Mouse (Mus musculus) thymus, postnatal 4 days (tissue): Measurements from ENCODE around the gene Gng7.
A peak's percentile ranks its signal among the peaks of the same experiment; 100 is the strongest.

Experiments used
- DNase-seq: peaks from one replicate; pipeline ENCODE4 v3.0.0; 2021

Gene Gng7

DNA sequence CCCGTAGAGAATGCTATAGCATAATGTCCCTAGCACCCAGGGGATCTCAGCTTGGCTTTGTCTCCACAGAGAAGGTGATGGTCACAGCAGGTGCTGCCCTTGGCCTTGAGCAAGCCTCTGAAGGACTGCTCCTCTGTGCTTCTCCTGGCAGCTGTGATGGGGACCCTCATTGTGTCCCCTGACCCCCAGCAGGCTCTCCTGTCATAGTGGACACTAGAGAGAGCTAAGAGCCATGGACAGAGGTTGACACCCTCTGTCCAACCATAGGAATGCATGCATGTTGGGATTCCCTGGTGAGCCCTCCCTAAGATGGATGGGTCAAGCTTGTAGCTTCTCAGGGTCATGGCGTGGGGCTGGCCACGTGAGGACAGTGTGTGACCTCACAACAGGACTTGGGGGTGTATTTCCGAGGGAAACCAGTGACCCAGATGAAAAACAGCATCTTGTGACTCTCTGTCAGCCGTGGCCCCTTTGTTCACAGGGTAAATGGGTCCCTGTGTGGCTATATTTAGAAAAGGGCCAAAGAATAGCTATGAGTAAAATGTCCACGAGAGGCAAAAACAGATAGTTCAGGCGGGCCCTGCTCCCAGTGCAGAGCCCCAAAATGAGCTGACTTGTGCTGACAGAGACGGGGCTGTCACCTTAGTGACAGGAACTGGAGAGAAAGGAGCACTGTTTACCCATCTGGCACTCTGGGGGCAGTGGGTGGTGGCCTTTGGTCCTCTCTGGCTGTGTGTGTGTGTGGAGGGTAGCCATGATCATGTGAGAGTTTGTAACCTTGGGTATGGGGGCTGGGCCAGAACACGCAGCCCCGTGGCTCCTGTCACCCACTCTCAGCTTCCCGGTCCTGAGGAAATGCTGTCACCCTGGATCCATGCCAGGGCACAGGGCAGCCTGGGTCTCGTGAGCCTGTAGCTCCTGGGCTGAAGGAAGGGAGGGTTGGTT lies 51.4 kb downstream of the Gng7 start:
- DNase-seq, result no peak

DNA sequence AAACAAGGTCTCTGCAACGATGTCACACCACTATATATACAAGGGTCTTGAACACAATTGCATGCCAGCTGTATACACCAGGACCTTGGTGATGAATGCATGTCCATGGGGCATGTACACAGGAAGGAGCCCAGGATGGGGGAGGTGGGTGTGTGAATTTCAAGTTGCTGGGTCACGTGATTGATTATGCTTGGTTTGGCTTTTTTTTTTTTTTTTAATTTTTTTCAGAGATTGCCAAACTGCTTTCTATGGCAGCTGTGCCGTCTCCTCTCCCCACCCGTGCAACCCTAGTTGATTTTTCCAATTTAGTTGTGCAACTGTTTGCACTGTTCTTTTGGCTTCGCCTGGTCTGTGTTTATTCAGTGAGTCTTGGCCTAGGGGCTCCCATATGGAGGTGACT lies 52.2 kb downstream of the Gng7 start:
- no peak for DNase-seq

DNA sequence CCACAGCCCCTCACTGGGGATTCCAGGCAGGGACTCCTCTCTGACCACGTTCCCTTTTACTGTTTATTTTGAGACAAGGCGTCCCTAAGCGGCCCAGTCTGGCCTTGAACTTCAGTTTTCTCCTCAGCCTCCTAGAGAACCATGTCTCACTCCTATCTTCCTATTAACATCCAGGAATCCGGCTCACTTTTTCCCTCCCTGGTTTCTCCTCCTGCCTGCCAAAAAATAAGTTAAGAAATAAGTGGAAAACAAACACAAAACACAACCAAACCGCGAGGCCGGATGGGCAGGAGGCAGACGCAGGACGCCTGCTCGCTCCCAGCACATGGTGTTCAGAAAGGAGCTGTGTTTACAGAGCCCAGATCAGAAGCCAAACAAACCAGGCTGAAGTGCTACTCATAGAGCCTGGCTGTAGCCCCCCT lies 52.7 kb downstream of the Gng7 start:
- no peak for DNase-seq

DNA sequence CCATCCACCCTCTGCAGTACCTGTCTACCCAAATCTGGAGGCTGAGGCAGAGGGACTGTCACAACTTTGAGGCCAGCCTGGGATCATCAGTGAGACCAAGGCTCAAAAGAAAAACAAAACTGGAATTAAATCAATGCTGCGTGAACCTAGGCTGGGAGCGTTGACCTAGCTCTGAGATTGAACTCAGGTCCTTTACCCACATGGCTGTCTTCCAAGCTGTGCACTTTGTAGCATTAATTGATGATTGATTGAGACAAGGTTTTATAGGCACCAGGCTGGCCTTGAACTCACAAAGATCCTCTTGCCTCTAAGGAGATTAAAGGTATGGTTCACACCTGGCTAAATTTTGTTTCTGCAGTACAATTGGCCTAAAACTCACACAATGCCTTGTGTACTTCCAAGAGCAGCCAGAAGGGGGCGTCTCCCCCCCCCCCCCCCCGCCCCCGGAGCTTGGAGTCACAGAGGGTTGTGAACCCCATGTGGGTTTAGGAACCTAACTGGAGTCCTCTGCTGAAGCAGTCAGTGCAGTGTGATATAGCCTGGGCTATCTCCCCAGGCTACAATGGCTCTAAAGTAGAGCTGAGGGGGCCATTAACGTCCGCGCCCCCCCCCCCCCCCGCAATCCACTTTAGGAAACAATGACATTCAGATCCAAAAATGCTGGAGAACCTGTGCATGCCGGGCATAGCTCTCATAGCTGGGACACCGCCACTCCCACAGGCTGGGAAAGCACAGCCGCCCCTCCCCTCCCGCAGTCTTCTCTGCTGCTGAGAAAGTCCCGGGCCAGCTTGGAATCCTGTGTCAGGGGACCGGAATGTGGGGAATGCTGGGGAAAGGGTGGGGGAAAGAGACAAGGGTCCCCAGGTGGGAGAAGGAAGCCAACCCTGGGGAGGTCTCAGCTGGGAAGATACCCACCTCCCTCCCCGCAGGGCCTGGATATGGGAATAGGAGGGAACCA lies 53.9 kb downstream of the Gng7 start:
- DNase-seq, result peak; percentile 30

DNA sequence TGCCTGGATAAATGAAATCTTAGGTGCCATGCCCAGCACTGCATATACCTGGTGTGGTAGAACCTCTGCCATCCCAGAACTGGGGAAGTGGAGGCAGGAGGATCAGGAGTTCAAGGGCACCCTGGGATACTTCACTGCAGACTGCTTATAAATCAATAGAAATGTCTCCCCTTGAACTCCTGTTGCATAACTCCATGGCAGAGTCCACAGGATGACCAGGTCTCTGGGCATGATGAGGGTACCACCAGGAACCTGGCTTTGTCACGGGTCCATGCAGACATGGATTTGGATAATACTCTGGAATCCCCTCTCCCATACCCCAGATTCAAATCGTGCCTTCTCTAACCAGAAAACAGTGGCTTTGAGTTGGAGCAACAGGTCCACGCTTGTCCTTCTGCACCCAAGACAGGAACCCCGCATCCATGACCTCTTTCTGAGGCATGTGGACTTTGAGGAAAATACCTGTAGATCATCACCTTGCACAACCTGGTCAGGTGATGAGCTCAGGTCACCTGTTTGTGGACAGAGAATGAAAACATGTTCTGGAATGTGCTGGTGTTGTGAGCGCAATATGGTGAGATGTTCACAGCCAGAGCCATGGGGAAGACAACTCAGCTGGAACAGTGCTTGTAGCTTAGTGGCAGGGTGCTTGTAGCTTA lies 55.6 kb downstream of the Gng7 start:
- DNase-seq, result no peak

DNA sequence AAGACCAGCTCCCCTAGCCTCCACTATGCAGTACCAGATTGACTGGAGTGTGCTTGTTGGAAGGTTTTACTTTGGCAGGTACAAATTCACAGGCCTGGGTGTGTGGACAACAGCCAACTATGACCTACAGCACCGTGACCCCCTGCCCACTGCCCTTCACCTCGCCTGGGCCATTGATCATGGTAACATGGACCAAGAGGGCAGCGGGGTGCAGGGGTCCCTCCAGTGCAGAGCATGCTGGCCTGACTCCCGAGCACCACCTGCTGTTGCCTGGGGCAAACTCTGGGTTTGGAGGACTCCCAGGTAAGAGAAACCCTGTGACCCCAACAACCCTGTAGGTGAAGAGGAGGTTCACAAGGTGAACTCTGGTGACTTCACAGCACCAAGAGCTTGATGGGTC lies 57.0 kb downstream of the Gng7 start:
- no peak for DNase-seq

DNA sequence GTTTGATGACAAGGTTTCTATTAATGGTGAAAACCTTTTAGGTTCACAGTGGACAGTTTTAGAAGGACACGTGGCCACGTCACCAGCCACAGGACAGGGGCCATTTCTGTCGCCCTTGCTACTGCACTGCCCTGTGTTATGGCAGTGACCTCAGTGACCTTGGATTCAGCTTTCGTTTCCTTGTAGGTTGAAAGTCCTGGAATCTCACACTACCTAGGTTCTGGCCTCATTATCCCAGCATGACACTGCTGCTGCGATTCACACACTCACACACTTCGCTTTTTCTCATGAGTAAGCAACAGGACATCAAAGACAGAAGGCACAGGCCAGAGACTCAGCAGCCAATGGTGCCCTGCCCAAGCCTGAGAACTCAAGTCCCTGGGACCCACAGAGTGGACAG lies 57.8 kb downstream of the Gng7 start:
- DNase-seq, result no peak

DNA sequence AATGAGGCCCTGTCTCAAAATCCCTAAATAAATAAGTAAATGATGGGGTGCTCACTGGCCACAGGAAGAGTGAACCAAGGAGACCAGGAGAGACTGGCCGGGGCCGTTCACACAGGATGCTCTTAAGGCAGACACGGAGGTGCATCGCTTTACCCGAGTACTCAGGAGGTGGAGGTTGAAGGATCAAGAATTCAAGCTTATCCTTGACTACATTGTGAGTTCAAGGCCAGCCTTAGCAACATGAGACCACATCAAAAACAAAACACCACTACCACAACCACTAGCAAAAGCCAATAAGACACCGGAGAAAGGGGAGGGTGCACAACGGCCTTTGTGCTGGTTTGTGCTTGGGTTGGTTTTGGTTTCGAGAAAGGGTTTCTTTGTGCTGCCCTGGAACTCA lies 58.4 kb downstream of the Gng7 start:
- DNase-seq, result no peak

DNA sequence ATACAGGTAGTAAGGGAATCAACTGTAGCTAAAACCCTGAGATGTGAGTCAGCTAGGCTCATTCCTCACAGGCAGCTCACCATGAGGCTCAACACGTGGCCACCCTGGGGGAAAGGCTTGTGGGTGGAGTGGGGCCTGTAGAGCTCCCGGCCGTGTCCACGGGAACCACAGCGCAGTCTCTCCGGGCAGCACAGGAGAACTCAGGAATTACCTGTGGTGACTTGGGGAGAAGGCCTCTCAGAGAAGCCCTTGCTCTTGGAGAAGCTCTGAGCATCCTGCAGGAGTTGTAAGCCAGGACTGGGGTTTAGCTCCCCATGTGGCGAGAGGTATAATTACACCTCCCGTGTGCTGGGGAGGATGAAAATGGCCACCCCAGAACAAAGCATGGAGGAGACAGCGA lies 59.2 kb downstream of the Gng7 start:
- peak; percentile 74 for DNase-seq

DNA sequence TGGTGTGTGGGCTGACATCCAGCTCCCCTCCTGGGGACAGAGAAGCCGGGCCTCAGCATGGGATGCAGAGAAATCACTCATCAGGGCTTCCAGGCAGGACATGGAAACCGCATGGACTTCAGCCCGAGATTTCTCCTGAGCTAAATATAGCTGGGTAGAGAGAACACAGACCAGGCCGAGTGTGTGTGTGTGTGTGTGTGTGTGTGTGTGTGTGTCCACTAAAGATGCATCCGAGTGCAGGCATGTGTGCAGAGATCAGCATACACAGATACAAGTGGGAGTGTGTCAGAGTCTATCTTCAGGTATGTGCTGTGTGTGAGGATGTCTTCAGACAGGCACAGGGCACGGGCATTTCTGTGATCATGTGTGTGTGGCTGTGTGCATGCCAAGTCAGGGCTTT lies 59.9 kb downstream of the Gng7 start:
- DNase-seq, result no peak

DNA sequence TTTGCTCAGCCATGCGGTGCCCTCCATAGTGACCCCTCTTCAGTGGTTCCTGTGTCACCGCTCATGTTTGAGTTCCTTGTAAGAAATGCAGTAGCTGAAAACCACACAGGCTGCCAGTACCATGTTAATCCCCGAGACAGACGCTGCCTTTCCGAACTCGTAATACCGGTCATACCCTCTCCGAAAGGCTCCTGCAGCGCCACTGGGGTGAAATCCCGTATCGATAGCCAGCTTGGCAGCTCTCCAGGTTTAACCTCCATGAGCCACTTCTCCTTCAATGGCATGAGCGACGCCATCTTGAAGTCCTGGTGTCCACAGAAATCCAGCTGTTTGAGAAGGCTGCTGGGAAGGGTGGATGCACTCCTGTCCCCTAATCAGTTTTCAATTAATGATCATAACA lies 60.3 kb downstream of the Gng7 start:
- DNase-seq, result no peak

DNA sequence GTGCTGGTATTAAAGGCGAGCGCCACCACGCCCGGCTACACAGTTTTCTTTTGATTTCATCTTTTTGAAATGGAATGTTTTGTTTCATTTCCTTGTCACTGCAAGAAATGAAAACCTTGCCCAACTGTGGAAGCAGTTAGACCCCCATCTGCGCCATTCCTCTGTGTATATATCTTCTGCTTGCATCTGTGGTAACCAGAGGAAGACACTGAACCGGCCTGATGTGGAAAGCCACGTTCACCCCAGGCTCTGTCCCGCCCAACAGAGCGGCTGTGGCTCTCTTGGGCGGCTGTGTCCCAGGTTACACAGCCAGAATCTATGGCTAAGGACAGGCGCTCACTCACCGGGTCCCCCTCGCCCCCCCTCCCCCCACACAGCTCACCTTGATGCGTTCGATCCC lies 62.3 kb downstream of the Gng7 start:
- DNase-seq, result no peak

DNA sequence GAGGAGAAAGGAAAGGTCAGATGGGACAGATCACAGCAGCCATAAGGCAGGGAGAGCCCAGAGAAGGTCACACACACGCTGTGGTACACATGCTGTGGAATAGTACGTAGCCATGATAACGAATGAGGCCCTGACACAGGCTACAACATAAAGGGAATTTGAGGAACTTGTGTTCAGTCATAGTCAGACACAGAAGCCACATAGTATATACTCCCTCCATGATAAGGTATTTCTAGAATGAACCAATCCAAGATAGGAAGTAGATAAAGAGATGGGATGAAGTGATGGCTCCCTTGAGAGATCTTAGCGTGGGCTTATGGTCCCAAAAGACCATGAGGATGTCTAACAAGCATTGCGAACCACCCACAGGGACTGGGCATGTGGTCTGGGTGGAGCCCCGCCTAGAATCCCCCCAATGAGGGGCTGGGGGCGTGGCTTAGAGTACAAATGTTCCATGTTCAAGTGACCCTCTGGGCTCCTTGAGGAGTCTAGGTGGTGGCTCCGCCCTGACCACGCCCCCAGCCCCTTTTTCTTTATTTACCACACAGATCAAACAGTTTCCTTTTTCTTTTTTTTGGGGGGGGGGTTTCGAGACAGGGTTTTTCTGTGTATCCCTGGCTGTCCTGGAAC lies 62.9 kb downstream of the Gng7 start:
- DNase-seq, result no peak

DNA sequence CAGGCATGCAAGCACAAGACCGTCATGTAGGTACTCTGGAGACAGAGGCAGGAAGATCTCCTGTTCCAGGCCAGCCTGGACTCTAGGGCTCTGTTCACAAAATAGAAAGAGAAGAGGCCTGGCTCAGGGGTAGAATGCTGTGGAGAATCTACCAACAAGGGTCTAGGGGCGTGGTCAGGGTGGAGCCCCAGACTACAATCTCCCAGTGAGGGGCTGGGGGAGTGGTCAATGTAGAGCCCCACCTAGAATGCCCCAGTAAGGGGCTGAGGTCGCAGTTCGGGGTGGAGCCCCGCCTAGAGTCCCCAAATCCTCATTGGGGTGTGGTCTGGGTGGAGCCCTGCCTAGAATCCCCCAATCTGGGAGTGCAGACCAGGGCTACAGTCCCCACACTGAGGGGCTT lies 64.4 kb downstream of the Gng7 start:
- no peak for DNase-seq

DNA sequence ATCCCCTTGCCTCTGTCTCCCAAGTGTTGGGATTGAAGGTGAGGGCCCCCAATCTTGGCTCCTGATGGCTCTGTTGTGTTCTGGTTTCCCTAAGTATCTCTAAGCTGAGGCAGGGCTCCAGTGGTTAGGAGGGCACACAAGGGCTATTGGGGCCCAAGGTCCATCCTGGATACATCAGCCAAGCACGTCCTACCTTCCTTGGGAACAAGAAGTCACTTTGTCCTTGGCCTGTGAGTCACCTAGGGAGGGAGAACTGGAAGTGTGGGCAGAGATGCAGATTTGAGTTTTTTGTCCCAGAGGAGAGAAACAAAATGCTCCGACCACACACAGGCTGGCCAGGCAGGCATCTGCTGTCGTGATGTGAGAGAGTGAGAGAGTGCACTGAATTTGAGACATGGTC lies 65.7 kb downstream of the Gng7 start:
- no peak for DNase-seq

DNA sequence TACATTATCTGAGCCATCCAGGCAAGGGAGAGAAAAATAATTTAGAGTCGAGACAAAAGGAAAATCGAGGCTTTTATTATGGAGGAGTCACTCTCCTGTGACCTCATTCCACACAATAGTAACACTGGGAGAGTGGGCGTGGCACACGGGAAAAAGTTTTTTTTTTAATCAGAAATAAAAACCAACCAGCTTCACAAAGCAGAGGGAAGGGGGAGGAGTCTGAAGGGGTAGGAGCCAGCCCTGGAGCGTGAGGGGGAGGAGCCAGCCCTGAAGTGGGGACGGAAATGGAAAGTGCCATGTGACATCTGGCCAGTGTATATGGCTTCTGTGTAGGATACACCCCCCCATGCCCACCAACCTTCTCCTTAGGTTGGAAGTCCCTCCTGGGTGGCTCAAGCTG lies 66.2 kb downstream of the Gng7 start:
- no peak for DNase-seq

DNA sequence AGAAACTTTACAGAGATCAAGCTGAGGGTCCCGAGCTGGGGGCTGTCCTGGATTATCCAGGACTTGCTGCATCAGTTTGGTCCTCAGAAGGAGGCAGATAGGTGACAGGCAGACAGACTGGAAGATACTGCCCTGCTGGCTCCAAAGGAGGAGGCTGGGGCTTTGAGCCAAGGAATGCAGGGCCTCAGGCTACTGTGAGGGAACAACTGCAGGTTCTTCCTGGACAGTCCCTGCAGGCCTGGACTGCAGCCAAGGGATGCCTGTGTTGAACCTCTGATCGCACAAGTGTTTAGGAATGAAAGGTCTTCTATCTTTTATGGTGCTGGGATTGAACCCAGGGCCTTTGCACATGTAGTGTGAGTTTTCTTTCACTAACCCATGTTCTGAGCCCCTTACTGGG lies 66.9 kb downstream of the Gng7 start:
- DNase-seq, result no peak

DNA sequence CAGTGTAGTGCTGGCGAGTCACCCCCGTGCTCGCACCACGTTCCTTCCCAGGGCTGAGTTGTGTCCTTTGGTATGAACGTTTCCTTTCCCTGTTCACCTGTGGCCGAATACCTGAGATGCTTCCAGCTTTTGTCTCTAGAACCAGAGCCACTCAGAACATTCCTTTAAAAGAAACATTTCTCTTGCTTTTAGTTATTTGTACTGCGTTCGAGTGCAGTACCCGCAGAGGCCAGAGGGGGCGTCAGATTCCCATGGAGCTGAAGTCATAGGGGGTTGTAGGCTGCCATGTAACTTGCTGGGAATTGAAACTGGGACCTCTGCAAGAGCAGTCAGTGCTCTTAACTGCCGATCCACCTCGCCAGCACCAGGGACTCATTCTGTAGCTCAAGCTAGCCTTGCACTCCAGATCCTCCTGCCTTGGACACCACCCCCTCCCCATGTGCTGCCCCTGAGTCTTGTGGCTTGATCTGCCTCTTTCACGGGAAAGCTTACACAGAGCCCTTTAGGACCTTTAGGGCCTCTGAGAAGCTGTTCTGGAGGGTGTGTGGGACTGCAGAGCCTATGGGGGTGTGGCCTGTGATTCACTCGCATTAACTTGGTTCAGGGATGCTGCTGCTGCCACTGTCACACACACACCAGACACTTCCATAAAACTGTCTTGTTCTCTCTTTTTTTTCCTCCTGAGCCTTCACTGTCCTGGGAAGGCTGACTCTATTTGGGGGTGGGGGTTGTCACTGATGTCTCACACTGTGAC lies 67.9 kb downstream of the Gng7 start:
- peak; percentile 40 for DNase-seq

DNA sequence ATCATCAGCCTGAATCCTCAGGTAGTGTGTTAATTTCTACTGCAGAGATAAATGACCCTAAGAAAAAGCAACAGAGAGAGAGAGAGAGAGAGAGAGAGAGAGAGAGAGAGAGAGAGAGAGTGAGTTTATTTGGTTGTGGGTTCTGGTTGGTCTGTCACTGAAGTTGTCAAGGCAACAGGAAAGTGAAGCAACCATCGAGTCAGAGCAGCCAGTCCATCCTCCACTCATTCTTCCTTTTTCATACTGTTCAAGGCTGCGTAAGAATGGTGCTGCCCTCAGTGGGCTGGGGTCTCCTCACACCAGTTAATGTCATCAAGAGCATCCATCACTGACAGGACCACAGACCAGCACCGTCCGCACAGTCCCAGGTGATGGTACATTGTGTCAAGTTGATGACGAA lies 70.5 kb downstream of the Gng7 start:
- no peak for DNase-seq

DNA sequence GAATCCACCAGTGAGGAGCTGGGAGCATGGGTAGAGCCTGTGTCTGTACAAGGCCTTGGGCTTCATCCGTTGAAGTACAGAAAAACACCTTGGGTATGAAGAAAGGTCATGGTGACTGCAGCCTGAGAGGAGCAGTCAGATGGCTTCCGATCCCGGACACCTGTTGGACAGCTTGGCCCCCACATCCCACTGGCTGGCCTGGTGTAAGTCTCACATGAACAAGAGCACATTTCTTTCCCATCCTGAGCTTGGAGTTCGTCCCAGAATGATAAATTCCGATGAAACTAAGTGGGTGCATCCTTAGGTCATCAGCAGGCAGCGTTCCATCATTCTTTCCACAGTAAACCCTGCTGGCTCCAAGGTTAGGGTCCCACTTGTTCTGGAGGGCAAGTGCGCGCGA lies 71.0 kb downstream of the Gng7 start:
- no peak for DNase-seq

DNA sequence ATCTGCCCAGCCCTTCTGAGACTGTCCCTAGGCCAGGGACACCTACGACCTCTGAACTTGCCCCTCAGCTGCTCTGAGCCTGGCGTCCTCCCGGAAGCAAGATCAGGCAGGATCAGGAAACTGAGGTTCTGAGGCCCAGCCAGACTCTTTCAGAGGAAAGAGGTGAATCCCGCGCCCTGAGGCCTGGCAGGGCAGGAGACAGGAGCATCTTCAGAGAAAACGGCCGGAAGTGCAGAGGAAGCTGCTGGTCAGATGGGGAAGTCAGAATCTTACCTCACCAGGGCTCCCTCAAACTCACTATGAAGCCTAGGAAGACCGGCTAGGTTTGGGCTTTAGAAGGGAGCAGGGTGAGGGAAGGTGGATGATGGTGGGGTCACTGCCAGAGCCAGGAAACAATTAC lies 71.8 kb downstream of the Gng7 start:
- DNase-seq, result no peak

DNA sequence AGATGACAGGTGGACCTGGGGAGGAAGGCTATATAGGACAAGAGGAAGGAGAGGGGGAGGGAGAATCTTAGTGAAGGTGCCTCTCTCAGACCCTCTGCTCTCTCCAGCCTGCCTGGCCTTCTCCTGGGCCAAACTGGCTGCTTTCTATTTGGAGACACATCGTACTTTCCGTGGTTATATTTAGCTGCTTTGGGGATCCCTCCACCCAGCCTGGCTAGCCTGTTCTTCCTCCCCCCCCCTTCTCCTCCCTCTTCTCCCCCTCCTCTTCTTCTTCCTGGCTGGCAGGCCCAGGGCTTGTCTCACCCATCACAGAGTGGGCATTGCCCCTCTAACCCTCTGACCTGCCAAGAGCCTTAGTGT lies 73.8 kb downstream of the Gng7 start:
- DNase-seq, result no peak
